Mouse (Mus musculus) lung, adult 2 months (tissue): ENCODE measurements at regions not wholly inside any gene's neighbourhood (a gene's known extent, or its start where the extent isn't known, plus 50 kb on each side); places are given as distances from the start of the nearest gene placed in this dataset.

Experiments used
- DNase-seq: peaks from one replicate; pipeline ENCODE4 v3.0.0; 2022
- H3K4me1 ChIP-seq: fragments of 200-500 bp; 2 replicates; pipeline ENCODE4 v1.6.1; 2011; ENCODE audit warnings: low read length; ENCODE audit not compliant: control insufficient read depth, insufficient read depth
- H3K4me3 ChIP-seq: fragments of 200-500 bp; replicated peaks from 2 replicates; pipeline ENCODE3; 2011; ENCODE audit warnings: low read depth, mild to moderate bottlenecking, control low read depth, low read length; ENCODE audit errors: extremely low read depth
- CTCF ChIP-seq: fragments of 200-500 bp; IDR thresholded peaks from 2 replicates; pipeline ENCODE4 v1.5.1; 2011; ENCODE audit warnings: mild to moderate bottlenecking, low read length, control low read depth; ENCODE audit not compliant: insufficient read depth
- POLR2A ChIP-seq: fragments of 200-500 bp; IDR thresholded peaks from 2 replicates; pipeline ENCODE4 v1.6.1; 2011; ENCODE audit warnings: low read depth, mild to moderate bottlenecking, control low read depth, low read length, borderline replicate concordance; ENCODE audit errors: extremely low read depth
- WGBS: fragments of 180-500 bp; shearing (Covaris S2); methylation state at CpG from one replicate; pipeline ENCODE4 v1.1.7; 2018; 5-methylcytosine and 5-hydroxymethylcytosine counted together

GRCm38 (mm10) chr14:61691785-61692372 is 84.6 kb downstream of the Kcnrg start:
- H3K4me3 ChIP-seq = no peak overlapping the region
- DNase-seq = no peak
- peaks cover 8% of the 10 kb centered on the region for H3K4me1 ChIP-seq
- TF ChIP-seq CTCF = no peak
- no peak for TF ChIP-seq POLR2A
- 74% methylated on average over 6 of the region's 6 CpGs for WGBS

GRCm38 (mm10) chr14:61694796-61695195 is 87.5 kb downstream of the Kcnrg start:
- H3K4me3 ChIP-seq = no peak overlapping the region
- 95% methylated on average over 3 of the region's 3 CpGs for WGBS
- TF ChIP-seq CTCF (no peak), POLR2A (no peak)
- H3K4me1 ChIP-seq = no peaks in the 10 kb centered on the region
- no peak for DNase-seq

GRCm38 (mm10) chr14:61696290-61696842 is 89.1 kb downstream of the Kcnrg start:
- Histone ChIP-seq H3K4me1 (no peaks in the 10 kb centered on the region), H3K4me3 (no peak overlapping the region)
- DNase-seq = no peak
- 80% methylated on average over 7 of the region's 7 CpGs for WGBS
- no peak for TF ChIP-seq POLR2A
- no peak for TF ChIP-seq CTCF

GRCm38 (mm10) chr14:61696886-61697554 is 89.8 kb downstream of the Kcnrg start:
- WGBS = 66% methylated on average over 13 of the region's 13 CpGs
- DNase-seq = no peak
- TF ChIP-seq POLR2A (no peak), CTCF (no peak)

GRCm38 (mm10) chr14:61697704-61698103 is 90.4 kb downstream of the Kcnrg start:
- Histone ChIP-seq H3K4me3 (no peak overlapping the region), H3K4me1 (no peaks in the 10 kb centered on the region)
- DNase-seq = no peak
- TF ChIP-seq POLR2A (no peak), CTCF (no peak)
- WGBS = 83% methylated on average over 10 of the region's 10 CpGs

More at GRCm38 (mm10) chr14:61696886-61697554, 89.8 kb downstream of the Kcnrg start:
- Histone ChIP-seq H3K4me1 (no peaks in the 10 kb centered on the region), H3K4me3 (no peak overlapping the region)

- no peak for TF ChIP-seq POLR2A
- TF ChIP-seq CTCF = no peak
- Histone ChIP-seq H3K4me3 (no peak overlapping the region), H3K4me1 (no peaks in the 10 kb centered on the region)
- 61% methylated on average over 12 of the region's 12 CpGs for WGBS
- DNase-seq = no peak
These were observed 91.2 kb downstream of the Kcnrg start for GRCm38 (mm10) chr14:61698358-61699055.

- 78% methylated on average over 7 of the region's 7 CpGs for WGBS
- Histone ChIP-seq H3K4me1 (no peaks in the 10 kb centered on the region), H3K4me3 (no peak overlapping the region)
- DNase-seq = no peak
- TF ChIP-seq POLR2A = no peak
- no peak for TF ChIP-seq CTCF
These were observed 92.4 kb downstream of the Kcnrg start for GRCm38 (mm10) chr14:61699638-61700037.

- WGBS = 58% methylated on average over 10 of the region's 10 CpGs
- Histone ChIP-seq H3K4me1 (no peaks in the 10 kb centered on the region), H3K4me3 (no peak overlapping the region)
- no peak for TF ChIP-seq CTCF
- no peak for TF ChIP-seq POLR2A
- no peak for DNase-seq
These were observed 93.9 kb downstream of the Kcnrg start for GRCm38 (mm10) chr14:61701131-61701530.

GRCm38 (mm10) chr14:61703916-61704315 is 96.7 kb downstream of the Kcnrg start:
- WGBS = 88% methylated on average over 3 of the region's 3 CpGs
- no peak for TF ChIP-seq CTCF
- no peak for TF ChIP-seq POLR2A
- no peak overlapping the region for H3K4me3 ChIP-seq
- no peaks in the 10 kb centered on the region for H3K4me1 ChIP-seq
- no peak for DNase-seq
